Mouse (Mus musculus): ENCODE measurements around the gene Tent2.
"Not testable (repeated sequence)": the region's sequence is repeated elsewhere in the genome, so short reads cannot be mapped to it uniquely, and the experiment has no call there.

Gene Tent2

DNA sequence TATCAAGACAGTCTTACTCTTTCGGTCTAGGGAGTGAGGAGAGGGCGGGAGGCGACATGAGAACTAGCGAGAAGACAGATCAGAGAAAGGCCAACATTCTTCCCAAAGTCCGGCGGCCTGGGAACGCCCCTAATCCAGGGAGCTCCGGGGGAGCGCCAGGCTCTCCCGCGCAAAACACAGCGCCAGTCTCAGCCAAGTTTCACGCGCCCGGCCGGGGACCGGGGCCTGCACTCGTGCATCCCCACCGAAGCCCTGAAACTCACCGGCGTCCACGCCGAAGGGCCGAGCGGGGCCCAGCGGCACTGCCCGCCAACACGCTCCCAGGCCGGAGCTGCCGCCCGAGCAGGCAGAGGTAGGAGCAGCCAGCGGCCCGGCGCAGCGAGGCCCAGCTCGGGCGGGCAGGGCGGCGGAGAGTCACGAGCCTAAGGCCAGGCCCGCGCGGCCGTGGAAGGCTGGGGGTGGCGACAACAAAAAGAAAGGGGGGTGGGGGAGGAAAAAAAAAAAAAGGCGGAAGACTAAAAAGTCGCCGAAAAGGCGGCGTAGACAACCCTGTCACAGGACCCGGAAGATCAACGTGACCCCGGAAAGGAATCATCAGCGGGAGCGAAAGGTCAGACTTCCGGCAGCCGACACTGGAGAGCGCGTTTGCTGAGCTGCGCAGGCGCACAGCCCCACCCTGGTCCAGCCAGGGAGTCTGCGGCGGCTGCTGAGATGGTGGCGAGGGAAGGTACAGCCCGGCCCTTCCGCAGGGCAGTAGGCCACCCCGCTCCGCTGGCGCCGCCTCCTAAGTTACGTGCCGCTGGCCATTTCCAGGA is at the start of gene Tent2:
Gene Tent2 (minus strand): TSS at position 555 of the 815 bp plus-strand sequence.
- DNase-seq (ENCODE audit: low spot score): peak; percentile 94

DNA sequence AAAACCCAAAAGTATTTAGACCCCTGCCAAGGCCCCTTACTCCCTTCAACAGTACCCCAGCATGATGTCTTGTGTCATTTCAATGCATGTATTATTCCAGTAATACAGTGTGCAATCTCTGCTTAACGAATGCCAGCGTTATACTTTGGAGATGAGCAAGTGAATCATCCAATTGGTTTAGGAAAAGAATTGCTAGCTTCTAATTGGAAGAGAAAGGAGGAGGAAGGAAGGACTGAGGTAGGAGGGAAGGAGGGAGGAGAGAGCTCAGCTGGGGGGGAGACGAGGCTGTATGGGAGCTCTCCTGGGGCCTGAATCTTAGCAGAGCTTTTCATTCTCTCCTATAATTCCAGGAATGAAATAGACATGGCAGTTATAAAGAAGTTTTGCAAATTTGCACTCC is 49.0 kb upstream of the Tent2 start:
- no peak for DNase-seq (ENCODE audit: low spot score)

DNA sequence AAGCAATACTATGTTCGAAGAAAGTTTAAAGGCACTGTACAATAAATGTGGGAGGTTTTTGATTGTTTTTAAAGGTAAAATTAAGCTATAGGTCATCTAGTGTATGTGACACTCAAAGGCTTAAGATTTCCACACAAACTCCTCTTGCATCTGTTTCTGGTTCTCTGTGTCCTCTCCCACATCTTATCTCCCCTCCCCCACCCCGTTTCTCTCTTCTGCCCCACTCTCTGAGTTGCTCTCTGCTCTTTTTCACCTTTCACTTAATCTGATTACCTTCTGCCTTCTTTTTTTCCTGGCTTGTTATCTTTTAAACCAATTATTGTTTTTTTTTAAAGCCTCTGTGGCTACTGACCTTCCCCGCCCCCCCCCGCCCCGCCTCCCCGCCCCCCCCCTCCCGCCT is 47.4 kb upstream of the Tent2 start:
- no peak for DNase-seq (ENCODE audit: low spot score)

DNA sequence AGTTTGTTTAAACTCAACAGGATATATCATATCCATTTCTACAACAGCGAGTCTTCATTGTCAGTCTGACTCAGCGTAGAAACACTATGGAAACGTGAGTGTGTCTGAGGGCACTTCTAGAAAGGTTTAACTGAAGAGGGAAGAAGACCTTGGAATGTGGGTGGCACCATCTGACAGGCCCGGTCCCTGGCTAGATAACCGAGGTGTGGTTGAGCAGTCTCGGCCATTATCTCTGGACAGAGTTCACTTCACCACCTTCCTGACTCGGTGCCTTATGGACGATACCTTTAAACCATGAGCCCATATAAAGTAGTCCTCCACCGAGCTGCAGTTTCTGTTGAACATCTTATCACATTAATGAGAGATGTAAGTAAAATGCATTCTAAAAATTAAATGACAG is 46.9 kb upstream of the Tent2 start:
- DNase-seq (ENCODE audit: low spot score): no peak

DNA sequence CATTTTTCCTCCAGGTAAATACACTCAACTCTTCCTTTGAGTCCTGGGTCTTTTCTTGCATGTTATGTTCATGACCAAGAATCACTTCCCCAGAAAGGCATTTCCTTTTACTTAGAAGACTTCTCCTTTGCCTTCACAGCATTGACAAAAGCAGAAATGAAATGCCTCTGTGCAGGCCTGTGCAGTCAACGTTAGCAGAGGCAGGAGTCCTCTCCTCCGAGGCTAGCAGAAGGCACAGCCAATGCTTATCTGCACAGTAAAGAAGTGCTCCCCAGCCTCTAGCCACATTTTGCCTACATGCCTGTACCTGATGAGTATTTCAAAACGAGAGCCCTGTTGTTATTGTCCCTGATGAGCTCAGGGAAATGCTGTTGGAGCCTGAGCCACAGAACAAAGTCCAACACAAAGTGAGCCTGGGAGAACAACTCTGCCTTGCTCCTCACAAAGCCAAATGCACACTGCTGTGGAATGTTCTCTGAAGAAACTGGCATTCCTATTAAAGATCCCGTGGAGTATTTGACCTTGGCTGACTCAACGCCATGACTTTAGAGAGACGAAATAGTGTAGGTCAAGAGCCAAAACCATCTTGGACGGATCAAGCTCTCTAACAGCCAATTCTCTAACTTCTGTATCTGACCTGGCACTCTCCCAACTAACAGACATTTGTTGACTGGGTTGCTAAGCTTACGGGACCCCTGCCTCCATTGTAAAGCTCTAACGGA is 45.7 kb upstream of the Tent2 start:
- DNase-seq (ENCODE audit: low spot score): no peak

DNA sequence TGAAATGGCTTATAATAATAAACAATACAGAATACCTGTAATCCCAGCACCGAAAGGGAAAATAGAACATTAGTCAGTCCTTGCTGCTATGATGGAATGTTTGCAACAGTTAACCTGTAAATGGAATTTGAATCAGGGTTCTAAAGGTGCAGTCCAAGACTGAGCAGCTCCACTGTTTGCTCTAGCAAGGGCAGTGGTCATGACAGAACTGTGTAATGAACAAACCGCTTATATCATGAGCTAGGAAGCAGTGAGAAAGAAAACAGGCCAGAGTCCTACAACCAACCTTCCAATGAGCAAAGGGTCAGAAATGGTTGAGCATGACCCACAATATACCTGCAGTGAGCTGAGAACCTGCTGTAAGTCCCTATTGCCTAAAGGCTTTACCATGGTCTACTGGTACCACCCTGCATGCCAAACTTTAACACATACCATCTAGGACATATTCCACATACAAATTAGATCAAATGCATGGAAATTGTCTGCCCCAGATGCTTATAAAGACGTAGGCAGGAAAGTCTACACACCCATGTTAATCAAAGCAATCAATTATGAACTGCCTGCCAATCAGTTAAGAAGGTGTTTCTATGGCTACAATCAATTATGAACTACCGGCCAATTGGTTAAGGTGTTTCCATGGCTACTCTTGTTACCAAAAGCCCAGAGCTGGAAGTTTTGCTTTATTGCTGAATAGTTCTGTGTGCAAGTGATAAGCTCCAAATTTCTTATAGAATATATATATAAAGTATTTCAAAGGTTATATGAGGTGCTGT is 42.3 kb upstream of the Tent2 start:
- DNase-seq (ENCODE audit: low spot score): no peak

DNA sequence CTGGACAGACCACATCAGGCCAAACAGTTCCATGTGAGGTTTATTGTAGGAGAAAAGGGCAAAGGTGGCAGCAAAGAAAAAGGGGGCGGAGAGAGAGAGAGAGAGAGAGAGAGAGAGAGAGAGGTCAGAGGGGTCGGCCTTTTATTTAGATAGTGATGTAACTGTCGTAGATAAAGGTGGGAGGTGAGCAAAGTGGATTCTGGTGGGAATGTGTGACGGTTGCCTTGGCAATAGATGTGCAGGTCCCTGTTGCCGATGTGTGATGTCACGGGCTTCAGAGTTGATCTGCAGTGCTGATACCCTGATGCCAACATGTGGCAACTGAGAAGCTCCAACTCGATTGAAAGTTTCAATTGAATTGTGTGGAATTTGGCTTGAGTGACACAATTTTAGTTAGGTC is 40.1 kb upstream of the Tent2 start:
- no peak for DNase-seq (ENCODE audit: low spot score)

DNA sequence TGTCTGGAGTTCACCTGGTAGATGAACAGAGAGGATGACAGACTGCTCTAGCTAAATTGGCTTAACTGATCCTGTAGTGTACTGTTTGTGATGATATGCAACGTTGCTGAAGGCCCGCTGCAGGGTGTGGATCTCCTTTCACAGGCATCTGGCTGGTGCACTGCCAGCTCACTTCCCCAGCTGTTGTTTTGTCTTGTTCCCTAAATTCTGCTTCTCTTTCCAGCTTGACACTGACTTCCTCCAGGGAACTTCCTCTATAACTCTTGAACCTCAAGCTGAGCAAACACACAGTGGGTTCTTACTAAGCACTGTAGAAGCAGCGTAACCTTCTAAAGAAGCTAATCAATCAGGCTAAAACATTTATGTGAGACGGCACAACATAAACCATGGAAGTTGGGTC is 38.8 kb upstream of the Tent2 start:
- DNase-seq (ENCODE audit: low spot score): peak; percentile 21

DNA sequence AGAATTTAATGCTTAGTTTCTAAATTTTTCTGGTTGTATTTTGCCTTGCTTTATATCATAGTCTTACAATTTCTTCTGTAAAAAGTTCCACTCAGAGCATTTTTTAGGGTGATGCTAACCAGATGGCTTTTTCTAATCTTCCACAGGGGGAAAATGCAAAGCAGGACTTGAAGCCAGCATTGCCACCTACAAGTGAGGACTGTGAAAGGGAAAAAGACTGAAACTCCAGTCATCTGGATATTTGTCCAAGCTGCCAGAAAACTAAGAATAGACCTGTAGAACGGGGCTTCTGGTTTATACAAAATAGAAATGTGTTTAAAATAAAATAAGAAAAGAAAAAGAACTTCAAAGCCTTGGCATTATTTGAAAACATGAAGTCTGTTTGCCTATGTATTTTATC is 19.6 kb upstream of the Tent2 start:
- peak; percentile 16 for DNase-seq (ENCODE audit: low spot score)

DNA sequence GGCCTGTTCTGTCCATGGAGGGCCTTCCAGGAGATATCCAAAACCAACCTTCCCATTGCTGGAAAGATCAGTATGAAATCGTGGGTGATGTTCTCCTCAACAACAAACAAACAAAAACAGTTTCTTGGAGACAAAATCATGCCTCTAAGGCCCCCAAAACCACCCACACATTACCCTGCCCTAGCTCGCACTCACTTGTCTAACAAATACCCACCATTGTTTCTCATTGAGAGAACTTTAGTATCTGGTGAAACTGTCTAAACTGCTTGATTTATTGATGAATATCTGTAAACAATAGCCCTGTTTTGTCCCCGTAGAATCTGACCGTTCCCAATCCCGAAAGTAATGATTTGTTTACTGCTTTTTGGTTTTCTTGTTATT is 451 bp upstream of the Tent2 start:
- no peak for DNase-seq (ENCODE audit: low spot score)

DNA sequence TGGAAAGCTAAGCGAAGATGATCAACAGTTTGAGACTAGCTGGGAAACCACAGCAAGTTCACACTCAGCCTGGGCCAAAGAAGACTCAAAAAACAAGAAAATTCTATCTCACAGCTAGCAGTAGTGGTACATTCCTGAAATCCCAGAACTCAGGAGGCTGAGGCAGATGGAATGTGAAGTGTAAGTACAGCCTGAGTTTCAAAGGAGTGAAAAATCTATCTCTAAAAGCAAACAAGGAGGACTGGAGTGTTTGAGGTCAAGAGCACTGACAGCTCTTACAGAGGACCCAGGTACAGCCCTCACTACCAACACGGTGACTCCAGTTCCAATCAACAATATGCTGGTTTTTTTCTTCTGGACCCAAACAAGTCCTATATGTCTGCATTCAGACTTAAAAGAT is 2.8 kb downstream of the Tent2 start:
- no peak for DNase-seq (ENCODE audit: low spot score)

DNA sequence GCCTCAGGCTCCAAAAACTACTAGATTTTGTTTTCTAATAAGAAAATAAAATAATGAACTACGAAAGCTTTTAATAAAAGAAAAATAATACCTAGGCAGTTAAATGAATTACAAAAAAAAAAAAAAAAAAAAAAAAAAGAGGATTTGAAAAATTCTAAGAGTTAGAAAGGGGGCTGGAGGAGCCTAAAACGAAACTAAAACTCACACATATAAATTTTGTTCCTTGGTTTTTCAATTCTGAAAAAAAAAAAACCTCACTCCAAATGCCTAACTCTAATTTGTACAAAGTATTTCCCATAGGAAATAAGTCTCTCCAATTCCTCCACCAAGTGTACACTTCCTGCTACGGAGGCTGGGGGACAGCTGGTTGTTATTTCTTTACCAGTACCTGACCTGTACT is 3.4 kb downstream of the Tent2 start:
- no peak for DNase-seq (ENCODE audit: low spot score)

DNA sequence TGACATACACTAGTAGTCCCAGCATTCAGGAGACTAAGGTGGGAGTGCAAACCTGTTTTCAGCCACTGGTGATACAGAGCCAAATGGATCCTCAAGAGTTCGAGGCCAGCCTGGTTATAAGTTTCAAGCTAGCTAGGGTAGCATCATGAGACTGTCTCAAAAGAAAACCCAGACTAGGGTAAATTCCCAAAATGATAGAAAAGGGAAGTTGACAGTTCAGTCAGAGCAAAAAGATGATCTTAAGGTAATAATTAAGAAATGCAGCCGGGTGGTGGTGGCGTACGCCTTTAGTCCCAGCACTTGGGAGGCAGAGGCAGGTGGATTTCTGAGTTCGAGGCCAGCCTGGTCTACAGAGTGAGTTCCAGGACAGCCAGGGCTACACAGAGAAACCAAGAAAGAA is 4.4 kb downstream of the Tent2 start:
- DNase-seq (ENCODE audit: low spot score): not testable (repeated sequence)

DNA sequence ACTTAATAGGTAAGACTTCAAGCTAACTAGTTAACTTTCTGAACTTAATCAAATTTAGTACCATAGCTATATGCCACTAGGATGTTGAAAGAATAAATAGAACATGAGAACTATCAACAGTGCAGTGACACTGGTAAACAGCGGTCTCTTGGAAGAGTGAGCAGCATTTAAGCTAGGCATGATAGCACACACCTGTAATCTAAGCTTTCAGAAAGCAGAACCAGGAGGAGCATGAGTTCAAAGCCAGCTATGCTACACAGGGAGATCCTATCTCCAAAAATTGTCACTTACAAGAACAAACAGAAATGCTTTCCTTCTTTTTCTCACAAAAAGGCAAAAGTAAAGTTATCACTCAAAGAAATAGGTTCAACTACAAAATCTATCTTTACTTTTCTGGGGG is 11.8 kb downstream of the Tent2 start:
- no peak for DNase-seq (ENCODE audit: low spot score)

DNA sequence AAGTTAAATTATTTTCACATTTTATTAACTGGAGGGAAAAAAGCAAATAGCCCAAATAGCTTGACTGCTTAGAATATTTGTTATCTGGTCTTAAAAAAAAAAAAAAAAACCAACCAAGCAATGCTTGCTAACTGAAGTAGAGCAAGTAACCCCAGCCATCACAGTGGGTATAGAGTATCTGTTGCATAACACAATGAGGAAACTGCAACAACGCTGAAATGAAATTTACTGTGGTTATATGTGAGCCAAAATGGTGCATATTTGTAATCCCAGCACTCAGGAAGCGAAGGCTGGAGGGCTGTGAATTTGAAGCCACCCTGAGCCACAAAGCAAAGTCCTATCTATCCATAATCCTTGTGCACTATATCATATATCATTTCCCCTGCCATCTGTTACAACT is 12.7 kb downstream of the Tent2 start:
- no peak for DNase-seq (ENCODE audit: low spot score)

DNA sequence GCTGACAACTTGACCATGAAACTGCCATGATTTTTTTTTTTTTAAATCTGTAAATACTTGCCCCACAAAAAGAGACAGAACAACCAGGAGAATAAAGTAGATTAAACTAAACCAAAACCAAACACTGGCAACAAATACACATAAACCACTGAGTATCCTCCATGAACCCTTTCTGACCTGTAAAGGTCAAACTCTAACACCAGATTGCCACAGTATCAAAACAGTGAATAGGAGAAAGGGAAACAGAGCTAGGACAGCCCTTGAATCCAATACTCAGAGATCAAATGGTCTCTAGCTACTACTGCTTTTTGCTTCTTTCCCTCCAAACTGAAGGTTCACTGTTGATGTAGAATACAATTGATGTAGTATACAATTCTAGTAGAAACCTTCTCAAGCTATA is 14.6 kb downstream of the Tent2 start:
- no peak for DNase-seq (ENCODE audit: low spot score)

DNA sequence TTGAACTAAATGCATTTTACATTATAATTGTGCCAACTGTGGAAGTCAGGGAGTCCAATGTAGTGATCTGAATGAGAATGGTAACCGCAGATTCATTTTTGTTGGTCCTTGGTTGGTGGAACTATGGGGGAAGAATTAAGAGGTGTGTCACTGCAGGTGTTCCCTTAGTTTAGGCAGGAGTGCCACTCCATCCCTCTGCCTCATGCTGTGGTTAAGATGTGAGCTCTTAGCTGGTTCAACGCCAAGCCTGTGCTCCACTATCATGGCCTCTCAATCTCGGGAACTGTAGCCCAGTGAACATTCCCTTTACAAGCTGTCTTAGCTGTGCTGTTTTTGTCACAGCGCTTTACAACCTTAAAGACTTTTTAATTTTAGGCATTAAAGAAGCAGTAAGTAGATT is 28.9 kb downstream of the Tent2 start:
- DNase-seq (ENCODE audit: low spot score): no peak

DNA sequence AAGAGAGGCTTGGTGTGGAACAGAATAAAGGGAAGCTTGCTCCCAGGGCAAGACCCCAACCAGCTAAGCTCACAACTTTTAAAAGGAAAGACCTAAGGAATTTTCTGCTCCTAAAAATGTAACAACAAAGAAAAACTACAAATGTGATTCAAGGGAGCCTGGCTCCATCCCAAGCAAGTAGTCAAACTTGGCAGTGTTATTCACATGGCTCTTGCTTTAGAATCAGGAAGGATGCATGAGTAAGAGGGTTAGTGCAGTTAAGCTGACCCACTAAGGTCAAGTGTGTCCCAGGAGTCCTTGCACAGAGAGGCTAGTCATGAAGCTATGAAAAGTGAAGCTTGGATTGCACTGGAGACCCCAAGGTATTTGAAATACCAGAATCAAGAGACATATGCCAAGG is 29.7 kb downstream of the Tent2 start:
- DNase-seq (ENCODE audit: low spot score): no peak

DNA sequence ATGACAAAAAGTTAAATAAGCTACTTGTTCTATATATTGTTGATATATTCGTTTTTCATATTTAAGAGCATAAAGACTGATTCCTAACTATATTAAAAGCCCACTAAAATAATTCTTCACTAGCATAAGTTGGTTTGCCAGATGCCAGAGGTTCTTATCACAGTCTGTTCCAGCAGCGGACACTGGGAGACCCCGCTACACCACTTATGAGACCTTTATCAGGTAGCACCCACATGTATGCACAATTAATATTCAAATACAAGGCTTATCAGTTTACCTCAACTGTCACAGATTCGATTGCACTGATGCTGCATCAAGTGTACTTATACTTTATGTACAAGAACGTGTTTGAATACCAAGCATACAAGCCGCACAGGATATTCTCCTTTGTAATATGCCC is 33.9 kb downstream of the Tent2 start:
- no peak for DNase-seq (ENCODE audit: low spot score)

DNA sequence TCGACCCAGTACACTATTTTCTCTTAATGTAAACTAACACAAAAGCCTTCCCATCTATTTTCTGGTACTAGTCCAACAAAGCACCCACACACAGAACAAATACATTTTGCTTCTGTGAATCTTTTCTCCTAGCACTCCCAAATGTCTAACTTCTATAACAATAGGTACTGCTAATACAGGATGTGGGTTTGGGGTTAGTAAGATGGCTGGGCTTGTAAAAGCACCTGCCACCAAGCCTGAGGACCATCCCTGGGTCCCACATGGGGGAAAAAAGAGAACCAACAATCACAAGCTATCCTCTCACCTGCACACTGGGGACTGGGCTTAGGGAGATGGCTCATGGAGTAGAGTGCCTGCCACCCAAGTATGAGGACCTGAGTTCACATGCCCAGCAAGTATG is 38.9 kb downstream of the Tent2 start:
- no peak for DNase-seq (ENCODE audit: low spot score)

DNA sequence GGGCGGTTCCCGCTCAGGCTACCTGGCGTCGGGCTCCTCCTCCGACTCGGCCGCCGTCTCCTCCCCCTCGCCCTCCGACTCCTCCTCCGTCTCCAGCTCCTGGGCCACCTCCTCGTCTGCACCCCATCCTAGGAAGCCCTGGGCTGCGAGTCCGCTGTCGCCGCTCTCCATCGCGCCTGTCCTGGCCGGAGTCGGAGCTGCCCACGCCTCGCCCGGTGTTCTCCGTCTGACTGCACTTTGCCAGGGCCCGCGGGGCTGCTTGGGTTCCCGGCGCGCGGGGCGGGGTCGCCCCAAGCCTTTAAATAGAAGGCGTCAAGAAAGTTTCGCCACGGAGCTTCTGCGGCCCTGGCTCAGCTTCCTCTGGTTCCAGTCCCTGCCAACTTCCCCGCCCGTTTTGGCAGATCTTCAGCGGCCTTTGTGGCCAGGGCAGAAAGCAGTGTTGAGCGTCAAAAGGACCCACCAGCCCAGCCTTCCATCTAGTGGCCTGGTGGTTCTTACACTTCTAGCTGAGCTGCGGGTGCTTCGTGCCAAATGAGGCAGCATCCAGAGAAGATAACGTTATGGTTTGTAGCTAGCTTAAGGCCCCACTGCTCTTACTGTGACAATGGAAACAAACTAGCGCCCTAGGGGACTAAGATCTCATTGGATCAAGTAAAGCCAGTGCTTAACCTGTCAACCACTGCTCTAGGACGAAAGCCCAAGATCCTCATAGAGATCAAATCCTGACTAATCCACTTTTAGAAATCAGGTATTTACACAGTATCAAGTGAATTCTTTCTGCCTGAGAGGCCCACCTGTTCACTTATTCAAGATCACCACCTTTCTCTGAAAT is 47.6 kb downstream of the Tent2 start, which contains the start of gene Cmya5:
Gene Cmya5 (minus strand): TSS at position 389 of the 832 bp plus-strand sequence.
- peak; percentile 79 for DNase-seq (ENCODE audit: low spot score)

DNA sequence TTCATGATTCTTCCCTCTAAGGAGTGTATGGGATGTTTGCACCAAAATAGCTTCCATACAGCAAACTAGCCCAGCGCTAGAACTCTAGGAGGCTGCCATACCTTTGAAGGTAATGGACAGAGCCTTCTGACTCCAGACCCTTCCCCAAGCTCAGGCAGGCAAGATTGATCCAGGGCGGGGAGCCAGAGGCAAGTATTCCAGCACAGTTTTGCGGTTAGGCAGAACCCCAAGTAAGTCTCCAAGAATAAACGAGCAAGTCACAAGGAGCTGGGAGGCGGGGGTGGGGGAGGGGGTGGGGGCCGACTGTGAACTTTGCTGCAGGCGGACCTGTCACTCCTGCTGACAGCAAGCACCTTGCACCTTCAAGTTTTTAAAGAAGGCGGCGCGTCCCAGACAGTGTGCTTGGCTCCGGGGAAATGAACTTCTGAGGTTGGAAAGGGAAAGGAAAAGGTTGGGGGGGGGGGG is 48.3 kb downstream of the Tent2 start:
- no peak for DNase-seq (ENCODE audit: low spot score)
